Mouse (Mus musculus): ENCODE results near the gene Rpl11. TPM values are rescaled to one million over a fixed set of nuclear protein-coding genes. Genes with fewer than 3 reads are reported as not detected.
A peak's percentile ranks its signal among the peaks of the same experiment; 100 is the strongest.
"Not testable (repeated sequence)": the region's sequence is repeated elsewhere in the genome, so short reads cannot be mapped to it uniquely, and the experiment has no call there.

Rpl11 gene
- polyA plus RNA-seq (2015; fragmentation: Nextera tagmentation; extraction: Ambion mirVana) = 427 and 463 TPM in 2 replicates

- Histone ChIP-seq H3K36me3 (peaks cover 38% of the 10 kb centered on the region), H3K9me3 (replicated peaks) (no peaks in the 10 kb centered on the region), H3K4me1 (peaks cover 31% of the 10 kb centered on the region), H3K27me3 (no peaks in the 10 kb centered on the region), H3K4me2 (replicated peaks) (peak within 1 kb of the TSS; percentile 81), H3K27ac (replicated peaks) (peak within 1 kb of the TSS; percentile 87), H3K9ac (peak within 1 kb of the TSS; percentile 69), H3K4me3 (replicated peaks) (peak within 1 kb of the TSS; percentile 71)
- under 1% methylated on average over 21 of the region's 21 CpGs for WGBS
- peak; percentile 96 for ATAC-seq (ENCODE audit: insufficient number of reproducible peaks, low FRiP score, low TSS enrichment, low read depth)
Observed at GRCm38 (mm10) chr4:136053247-136053596, at the start of gene Rpl11. TSS of gene Rpl11 (minus strand) at chr4:136053428.

GRCm38 (mm10) chr4:136101753-136102152 lies 48.5 kb upstream of the Rpl11 start:
- not testable (repeated sequence) for H3K27me3 ChIP-seq; H3K27ac ChIP-seq (replicated peaks); ATAC-seq (ENCODE audit: insufficient number of reproducible peaks, low FRiP score, low TSS enrichment, low read depth); H3K4me3 ChIP-seq (replicated peaks); H3K36me3 ChIP-seq; H3K9me3 ChIP-seq (replicated peaks); H3K9ac ChIP-seq; H3K4me2 ChIP-seq (replicated peaks)
- 87% methylated on average over 4 of the region's 4 CpGs for WGBS
- H3K4me1 ChIP-seq = peaks cover 23% of the 10 kb centered on the region

- Histone ChIP-seq H3K36me3 (no peaks in the 10 kb centered on the region), H3K27ac (replicated peaks) (no peak overlapping the region), H3K4me1 (peaks cover 20% of the 10 kb centered on the region), H3K27me3 (no peaks in the 10 kb centered on the region), H3K4me3 (replicated peaks) (no peak overlapping the region), H3K9me3 (replicated peaks) (no peaks in the 10 kb centered on the region), H3K4me2 (replicated peaks) (no peak overlapping the region), H3K9ac (no peak overlapping the region)
- 68% methylated on average over 12 of the region's 12 CpGs for WGBS
- no peak for ATAC-seq (ENCODE audit: insufficient number of reproducible peaks, low FRiP score, low TSS enrichment, low read depth)
Observed at GRCm38 (mm10) chr4:136100396-136101070, 47.3 kb upstream of the Rpl11 start.

- Histone ChIP-seq H3K27me3 (no peaks in the 10 kb centered on the region), H3K4me2 (replicated peaks) (no peak overlapping the region), H3K9ac (no peak overlapping the region), H3K36me3 (no peaks in the 10 kb centered on the region), H3K4me1 (peaks cover 5% of the 10 kb centered on the region; the same call in 1 of the 2 replicates), H3K9me3 (replicated peaks) (no peaks in the 10 kb centered on the region), H3K27ac (replicated peaks) (no peak overlapping the region), H3K4me3 (replicated peaks) (no peak overlapping the region)
- WGBS = 93% methylated on average over 3 of the region's 3 CpGs
- no peak for ATAC-seq (ENCODE audit: insufficient number of reproducible peaks, low FRiP score, low TSS enrichment, low read depth)
Observed at GRCm38 (mm10) chr4:136098446-136098845, 45.2 kb upstream of the Rpl11 start.

- Histone ChIP-seq H3K9me3 (replicated peaks) (no peaks in the 10 kb centered on the region), H3K4me2 (replicated peaks) (no peak overlapping the region), H3K27me3 (no peaks in the 10 kb centered on the region), H3K4me1 (peaks cover 5% of the 10 kb centered on the region; the same call in 1 of the 2 replicates), H3K27ac (replicated peaks) (no peak overlapping the region), H3K36me3 (no peaks in the 10 kb centered on the region), H3K4me3 (replicated peaks) (no peak overlapping the region), H3K9ac (no peak overlapping the region)
- 63% methylated on average over 11 of the region's 11 CpGs for WGBS
- no peak for ATAC-seq (ENCODE audit: insufficient number of reproducible peaks, low FRiP score, low TSS enrichment, low read depth)
Observed at GRCm38 (mm10) chr4:136096446-136097113, 43.4 kb upstream of the Rpl11 start.

DNA sequence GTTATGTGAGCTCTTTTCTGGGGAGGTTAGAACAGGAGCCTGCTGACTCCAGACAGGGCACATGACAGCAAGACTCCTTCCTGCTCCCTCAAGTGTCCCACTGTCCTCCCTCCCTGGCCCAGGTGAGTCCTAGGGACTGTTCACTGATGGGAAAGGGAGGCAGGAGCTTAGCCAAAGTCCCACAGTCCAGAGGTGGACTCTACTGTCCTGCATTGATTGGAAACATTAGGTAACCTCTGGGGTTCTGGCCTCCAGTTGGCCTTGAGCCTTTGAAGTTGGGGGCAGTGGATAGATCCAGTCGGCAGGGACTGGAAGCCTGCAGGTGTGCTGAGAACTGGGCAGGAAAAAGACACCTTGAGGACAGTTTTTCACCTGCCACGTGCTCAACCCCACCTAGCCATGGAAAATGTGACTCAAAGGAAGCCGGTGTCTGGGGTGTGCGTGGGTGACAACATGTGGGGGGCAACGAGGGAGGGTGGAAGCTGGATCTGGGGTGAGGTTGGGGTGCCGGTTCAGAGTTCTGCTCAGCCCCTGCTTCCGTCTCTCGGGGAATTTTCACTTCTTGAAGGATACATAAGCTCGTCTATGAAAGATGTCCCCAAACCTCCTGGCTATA lies 42.4 kb upstream of the Rpl11 start:
- H3K27ac ChIP-seq (replicated peaks) = no peak overlapping the region
- no peaks in the 10 kb centered on the region for H3K9me3 ChIP-seq (replicated peaks)
- H3K27me3 ChIP-seq = no peaks in the 10 kb centered on the region
- no peak for ATAC-seq (ENCODE audit: insufficient number of reproducible peaks, low FRiP score, low TSS enrichment, low read depth)
- no peak overlapping the region for H3K4me3 ChIP-seq (replicated peaks)
- WGBS = 68% methylated on average over 9 of the region's 9 CpGs
- H3K36me3 ChIP-seq = no peaks in the 10 kb centered on the region
- no peak overlapping the region for H3K9ac ChIP-seq
- no peak overlapping the region for H3K4me2 ChIP-seq (replicated peaks)
- H3K4me1 ChIP-seq = peaks cover 3% of the 10 kb centered on the region; the same call in 1 of the 2 replicates

GRCm38 (mm10) chr4:136094519-136095219 lies 41.4 kb upstream of the Rpl11 start:
- Histone ChIP-seq H3K4me3 (replicated peaks) (no peak overlapping the region), H3K4me1 (no peaks in the 10 kb centered on the region), H3K9me3 (replicated peaks) (no peaks in the 10 kb centered on the region), H3K4me2 (replicated peaks) (no peak overlapping the region), H3K27me3 (no peaks in the 10 kb centered on the region), H3K36me3 (no peaks in the 10 kb centered on the region), H3K27ac (replicated peaks) (peak overlapping the region; percentile 2; the same call in 1 of the 2 replicates), H3K9ac (no peak overlapping the region)
- no peak; the same call in 1 of the 2 replicates for ATAC-seq (ENCODE audit: insufficient number of reproducible peaks, low FRiP score, low TSS enrichment, low read depth)
- WGBS = 71% methylated on average over 18 of the region's 18 CpGs

DNA sequence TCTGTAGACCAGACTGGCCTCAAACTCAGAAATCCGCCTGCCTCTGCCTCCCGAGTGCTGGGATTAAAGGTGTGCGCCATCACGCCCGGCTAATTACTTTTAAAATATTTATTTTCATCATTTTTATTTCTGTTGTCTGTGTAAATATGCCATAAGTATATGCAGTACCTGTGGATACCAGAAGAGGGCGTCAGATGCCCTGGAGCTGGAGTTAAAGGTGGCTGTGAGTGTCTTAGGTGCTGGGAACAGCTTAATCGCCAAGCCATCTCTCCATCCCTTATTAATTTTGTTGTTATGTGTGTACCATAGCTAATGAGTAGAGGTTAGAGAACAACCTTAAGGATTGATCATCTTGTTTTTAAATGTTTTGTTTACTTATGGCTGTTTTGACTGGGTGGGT lies 39.3 kb upstream of the Rpl11 start:
- no peaks in the 10 kb centered on the region for H3K27me3 ChIP-seq
- H3K4me1 ChIP-seq = peaks cover 10% of the 10 kb centered on the region
- H3K4me3 ChIP-seq (replicated peaks) = no peak overlapping the region
- no peaks in the 10 kb centered on the region for H3K36me3 ChIP-seq
- no peak for ATAC-seq (ENCODE audit: insufficient number of reproducible peaks, low FRiP score, low TSS enrichment, low read depth)
- no peak overlapping the region for H3K9ac ChIP-seq
- H3K9me3 ChIP-seq (replicated peaks) = no peaks in the 10 kb centered on the region
- no peak overlapping the region for H3K27ac ChIP-seq (replicated peaks)
- no peak overlapping the region for H3K4me2 ChIP-seq (replicated peaks)
- 86% methylated on average over 7 of the region's 7 CpGs for WGBS

DNA sequence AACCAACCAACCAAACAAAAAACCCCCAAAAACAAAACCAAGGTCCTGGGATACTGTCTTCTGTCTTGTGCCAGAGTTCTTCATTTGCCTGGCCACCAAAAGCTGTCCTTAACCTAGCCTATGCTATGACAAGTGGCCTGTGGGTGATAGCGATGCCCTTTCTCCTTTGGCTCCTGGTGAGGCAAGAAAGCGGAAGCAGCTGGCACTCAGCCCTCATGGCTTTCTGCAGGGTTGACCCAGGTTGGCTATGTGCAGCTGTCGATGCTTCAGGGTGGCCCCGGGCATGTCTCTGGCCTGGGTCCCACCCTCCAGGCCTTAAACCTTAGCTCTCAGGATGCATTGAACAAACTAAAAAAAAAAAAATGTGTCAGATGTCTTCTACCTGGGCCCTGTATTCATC lies 38.1 kb upstream of the Rpl11 start:
- Histone ChIP-seq H3K9me3 (replicated peaks) (no peaks in the 10 kb centered on the region), H3K27me3 (no peaks in the 10 kb centered on the region), H3K4me1 (peaks cover 10% of the 10 kb centered on the region), H3K36me3 (no peaks in the 10 kb centered on the region), H3K9ac (no peak overlapping the region), H3K27ac (replicated peaks) (no peak overlapping the region), H3K4me3 (replicated peaks) (no peak overlapping the region), H3K4me2 (replicated peaks) (no peak overlapping the region)
- 87% methylated on average over 4 of the region's 4 CpGs for WGBS
- ATAC-seq (ENCODE audit: insufficient number of reproducible peaks, low FRiP score, low TSS enrichment, low read depth) = no peak

DNA sequence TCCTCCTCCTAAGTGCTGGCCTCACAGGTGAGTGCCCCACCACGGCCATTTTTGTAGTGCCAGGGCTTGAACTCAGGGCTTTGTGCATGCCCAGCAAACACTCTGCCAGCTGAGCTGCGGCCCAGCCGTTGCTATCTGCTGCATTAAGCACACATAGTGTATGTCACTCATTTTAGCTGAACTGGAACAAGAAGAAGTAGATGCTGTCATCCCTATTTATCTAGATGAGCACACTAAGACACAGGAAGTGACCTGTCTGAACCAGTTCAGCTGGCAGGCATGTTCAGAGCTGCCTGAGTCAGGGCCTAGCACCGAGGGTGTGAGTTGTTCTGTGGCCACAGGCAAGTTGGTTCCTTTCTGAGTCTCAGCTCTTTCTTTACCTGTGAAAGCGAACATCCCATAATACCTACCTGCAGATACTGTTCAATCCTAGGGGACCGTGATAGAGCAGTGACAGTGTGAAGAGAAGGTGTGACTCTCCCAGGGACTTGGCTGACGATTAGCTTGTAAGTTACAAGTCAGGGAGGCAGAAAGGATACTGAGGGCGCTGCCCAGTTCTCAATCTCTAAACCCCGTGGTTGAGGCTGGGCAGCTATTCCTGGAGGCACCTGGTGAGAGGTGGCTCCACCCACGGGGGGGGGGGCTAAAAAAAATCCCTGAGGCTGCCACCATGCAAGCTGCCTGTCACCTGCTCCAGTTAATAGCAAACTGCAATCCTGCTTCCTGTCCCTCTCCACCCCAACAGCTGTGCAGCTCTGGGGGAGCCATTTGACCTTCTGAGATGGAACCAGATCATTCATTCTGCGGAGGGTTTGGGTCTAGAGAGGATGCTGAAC lies 36.7 kb upstream of the Rpl11 start:
- Histone ChIP-seq H3K9ac (no peak overlapping the region), H3K27ac (replicated peaks) (peak overlapping the region; percentile 77), H3K9me3 (replicated peaks) (no peaks in the 10 kb centered on the region), H3K4me3 (replicated peaks) (no peak overlapping the region), H3K36me3 (no peaks in the 10 kb centered on the region), H3K4me2 (replicated peaks) (no peak overlapping the region), H3K4me1 (peaks cover 10% of the 10 kb centered on the region), H3K27me3 (no peaks in the 10 kb centered on the region)
- peak; percentile 29; the same call in 1 of the 2 replicates for ATAC-seq (ENCODE audit: insufficient number of reproducible peaks, low FRiP score, low TSS enrichment, low read depth)
- 47% methylated on average over 11 of the region's 11 CpGs for WGBS

Data from embryonic facial prominence, embryonic 15.5 days (tissue).